Mouse (Mus musculus): ENCODE results near the gene Zfp36. TPM values are rescaled to one million over a fixed set of nuclear protein-coding genes. Genes with fewer than 3 reads are reported as not detected.

The Zfp36 gene
- polyA plus RNA-seq, 1 experiment = 70.2 TPM

- H3K4me1 ChIP-seq (ENCODE audit: control insufficient read depth, insufficient read depth, insufficient read length, low read length) = peaks cover 14% of the 10 kb centered on the region
- peak overlapping the region; percentile 97 for H3K27ac ChIP-seq (replicated peaks; ENCODE audit: low read depth, low read length)
- H3K4me3 ChIP-seq (ENCODE audit: insufficient read depth, low read depth, low read length) = peak overlapping the region; percentile 83
Measured at GRCm38 (mm10) chr7:28378066-28378690, 1.9 kb downstream of the Zfp36 start.

DNA sequence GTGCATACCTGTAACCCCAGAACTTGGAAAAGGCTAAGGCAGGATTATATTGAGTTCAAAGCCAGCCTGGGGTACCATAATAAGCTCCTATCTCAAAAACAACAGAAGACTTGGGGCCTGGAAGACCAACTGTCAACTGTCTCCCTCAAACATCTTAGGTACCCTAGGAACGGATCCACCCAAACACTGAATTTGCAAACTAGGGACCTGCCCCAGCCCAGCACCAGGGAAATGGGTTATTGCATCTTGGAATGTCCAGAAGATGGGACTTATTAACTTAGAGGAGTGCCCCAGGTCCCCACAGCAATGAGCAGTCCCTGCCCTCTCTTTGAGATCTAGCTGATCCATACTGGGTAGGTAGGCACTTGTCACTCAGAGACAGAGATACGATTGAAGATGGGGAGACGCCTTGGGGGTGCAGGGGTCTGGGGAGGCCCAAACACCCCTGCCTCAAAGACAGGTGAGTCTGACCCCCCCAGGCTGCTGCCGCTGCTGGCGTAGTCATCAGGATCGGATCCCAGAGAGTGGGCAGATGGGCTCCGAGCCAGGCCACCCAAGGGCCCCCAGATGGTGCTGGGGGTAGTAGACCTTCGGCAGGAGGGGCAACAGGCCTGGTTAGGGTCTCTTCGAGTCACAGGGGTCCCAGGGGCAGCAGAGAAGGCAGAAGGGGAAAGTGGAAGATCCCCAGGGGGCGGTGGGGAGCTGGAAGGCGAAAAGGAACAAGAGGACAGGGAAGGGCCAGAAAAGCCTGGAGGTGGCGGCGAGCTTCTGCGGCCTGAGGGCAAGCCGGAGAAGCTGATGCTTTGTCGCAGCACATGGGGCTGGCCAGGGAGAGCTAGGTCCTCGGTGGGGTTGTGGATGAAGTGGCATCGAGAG lies 2.6 kb downstream of the Zfp36 start:
- H3K27ac ChIP-seq (replicated peaks; ENCODE audit: low read depth, low read length) = peak overlapping the region; percentile 97
- peaks cover 7% of the 10 kb centered on the region for H3K4me1 ChIP-seq (ENCODE audit: control insufficient read depth, insufficient read depth, insufficient read length, low read length)
- peak overlapping the region; percentile 83 for H3K4me3 ChIP-seq (ENCODE audit: insufficient read depth, low read depth, low read length)

DNA sequence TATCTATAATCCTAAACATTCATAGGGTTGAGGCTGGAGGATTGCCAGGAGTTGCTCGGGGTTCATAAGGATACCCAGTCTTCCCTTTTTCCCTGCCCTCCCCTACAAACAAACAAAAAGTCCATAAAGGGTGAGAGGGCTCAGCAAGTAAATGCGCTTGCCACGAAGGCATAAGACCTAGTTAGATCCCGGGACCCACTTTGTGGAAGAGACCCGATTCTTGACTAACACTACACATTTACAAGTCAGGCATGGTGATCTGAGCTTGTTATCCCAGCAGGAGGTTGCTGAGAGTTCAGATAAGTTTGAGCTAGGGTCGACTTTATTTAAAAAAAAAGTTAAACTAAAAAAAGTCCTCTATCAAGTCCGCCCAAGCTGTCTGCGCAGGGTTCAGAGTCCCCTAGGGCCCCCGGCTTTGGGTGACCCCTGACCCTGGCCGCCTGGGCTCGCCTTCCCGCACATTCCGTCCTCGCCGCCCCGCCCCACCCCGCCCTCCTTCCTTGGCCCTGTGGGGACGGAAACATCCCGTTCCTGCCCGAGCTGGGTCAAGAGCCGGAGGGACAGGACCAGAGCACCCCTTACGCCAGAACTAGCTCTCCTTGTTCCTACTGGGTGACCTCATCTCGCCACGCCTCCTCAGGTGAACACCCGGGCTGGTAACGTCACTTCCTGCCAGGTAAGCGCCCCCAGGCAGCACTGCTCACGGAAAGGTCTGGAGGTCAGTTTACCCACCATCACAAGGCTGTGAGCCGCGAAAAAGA lies 3.9 kb downstream of the Zfp36 start:
- H3K27ac ChIP-seq (replicated peaks; ENCODE audit: low read depth, low read length) = peak overlapping the region; percentile 100
- H3K4me3 ChIP-seq (ENCODE audit: insufficient read depth, low read depth, low read length) = peak overlapping the region; percentile 63
- H3K4me1 ChIP-seq (ENCODE audit: control insufficient read depth, insufficient read depth, insufficient read length, low read length) = peaks cover 4% of the 10 kb centered on the region; the same call in 1 of the 2 replicates

DNA sequence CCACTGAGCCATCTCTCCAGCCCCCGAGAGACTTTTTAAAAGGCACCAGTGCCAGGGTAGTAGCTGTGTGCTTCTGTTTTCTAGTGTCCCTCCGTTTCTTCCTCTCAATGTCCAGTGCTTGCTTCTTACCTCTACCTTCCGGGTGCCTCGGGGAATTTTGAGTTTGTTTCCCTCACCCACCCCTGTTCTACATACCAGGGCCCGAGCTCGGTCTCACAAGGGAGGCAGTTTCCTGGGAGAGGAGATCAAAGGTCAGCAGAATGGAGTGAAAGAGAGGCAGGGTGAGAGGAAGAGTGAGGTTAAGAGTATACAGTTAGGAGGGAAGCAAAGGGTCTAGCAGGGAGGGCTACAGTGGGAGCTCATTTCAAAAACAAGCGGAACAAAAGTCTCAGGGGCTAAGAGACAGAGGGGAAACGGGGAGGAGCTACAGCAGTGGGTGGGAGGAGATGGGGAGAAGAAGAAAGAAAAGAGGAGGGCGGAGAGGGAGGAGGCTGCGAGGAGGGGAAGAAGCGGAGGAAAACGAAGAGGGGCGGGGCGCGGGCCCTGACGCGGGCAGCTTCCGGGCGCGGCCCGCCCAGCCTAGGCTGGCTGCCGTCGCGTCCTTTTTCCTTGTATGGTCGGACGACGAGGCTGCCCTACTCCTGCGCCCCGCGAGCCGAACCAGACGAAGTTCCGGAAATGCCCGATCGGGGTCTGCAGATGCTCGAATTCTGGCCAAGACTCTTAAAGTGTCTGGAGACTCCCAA lies 4.7 kb downstream of the Zfp36 start:
- Histone ChIP-seq H3K27ac (replicated peaks; ENCODE audit: low read depth, low read length) (peak overlapping the region; percentile 100), H3K4me1 (ENCODE audit: control insufficient read depth, insufficient read depth, insufficient read length, low read length) (peaks cover 5% of the 10 kb centered on the region; the same call in 1 of the 2 replicates), H3K4me3 (ENCODE audit: insufficient read depth, low read depth, low read length) (peak overlapping the region; percentile 63)

DNA sequence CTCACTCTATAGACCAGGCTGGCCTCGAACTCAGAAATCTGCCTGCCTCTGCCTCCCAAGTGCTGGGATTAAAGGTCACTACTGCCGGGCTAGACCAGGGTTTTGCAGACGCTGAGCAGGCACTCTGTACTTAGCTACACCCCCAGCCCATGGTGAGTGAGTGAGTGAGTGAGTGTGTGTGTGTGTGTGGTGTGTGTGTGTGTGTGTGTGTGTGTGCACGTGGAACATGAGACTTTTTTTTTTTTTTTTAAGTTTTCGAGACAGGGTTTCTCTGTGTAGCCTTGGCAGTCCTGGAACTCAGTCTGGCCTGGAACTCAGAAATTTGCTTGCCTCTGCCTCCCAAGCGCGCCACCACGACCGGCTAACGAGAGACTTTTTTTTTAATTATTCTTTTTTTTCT lies 5.4 kb downstream of the Zfp36 start:
- Histone ChIP-seq H3K4me3 (ENCODE audit: insufficient read depth, low read depth, low read length) (no peak overlapping the region), H3K4me1 (ENCODE audit: control insufficient read depth, insufficient read depth, insufficient read length, low read length) (peaks cover 6% of the 10 kb centered on the region; the same call in 1 of the 2 replicates), H3K27ac (replicated peaks; ENCODE audit: low read depth, low read length) (peak overlapping the region; percentile 100)

- Histone ChIP-seq H3K27ac (replicated peaks; ENCODE audit: low read depth, low read length) (peak overlapping the region; percentile 100), H3K4me1 (ENCODE audit: control insufficient read depth, insufficient read depth, insufficient read length, low read length) (peaks cover 6% of the 10 kb centered on the region; the same call in 1 of the 2 replicates), H3K4me3 (ENCODE audit: insufficient read depth, low read depth, low read length) (no peak overlapping the region)
Measured at GRCm38 (mm10) chr7:28373891-28374495, 6.1 kb downstream of the Zfp36 start.

DNA sequence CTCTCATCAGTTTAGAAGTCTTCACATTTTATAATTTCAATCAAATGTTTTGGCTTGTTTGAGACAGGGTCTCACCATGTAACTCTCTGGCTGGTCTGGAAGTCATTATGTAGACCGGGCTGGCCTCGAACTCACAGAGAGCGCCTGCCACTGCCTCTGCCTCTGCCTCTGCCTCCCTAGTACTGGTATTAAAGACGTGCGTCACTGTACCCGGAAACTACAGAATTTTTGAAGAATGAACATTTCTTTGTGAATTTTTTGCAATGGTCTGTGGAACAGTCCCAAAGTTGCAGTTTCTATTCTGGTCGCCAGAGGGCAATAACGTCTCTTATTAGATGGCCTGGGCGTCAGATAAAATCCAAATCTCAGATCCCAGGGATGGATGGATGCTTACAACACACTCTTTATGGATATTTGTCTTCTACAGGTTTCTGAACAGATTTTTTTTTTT lies 6.9 kb downstream of the Zfp36 start:
- Histone ChIP-seq H3K4me3 (ENCODE audit: insufficient read depth, low read depth, low read length) (peak overlapping the region; percentile 55), H3K27ac (replicated peaks; ENCODE audit: low read depth, low read length) (peak overlapping the region; percentile 85), H3K4me1 (ENCODE audit: control insufficient read depth, insufficient read depth, insufficient read length, low read length) (peaks cover 6% of the 10 kb centered on the region; the same call in 1 of the 2 replicates)

GRCm38 (mm10) chr7:28372251-28373108 lies 7.6 kb downstream of the Zfp36 start, which contains the start of gene Plekhg2:
TSS of gene Plekhg2 (minus strand) at chr7:28372599.
- Histone ChIP-seq H3K27ac (replicated peaks; ENCODE audit: low read depth, low read length) (peak within 1 kb of the TSS; percentile 96), H3K4me3 (ENCODE audit: insufficient read depth, low read depth, low read length) (peak within 1 kb of the TSS; percentile 91), H3K4me1 (ENCODE audit: control insufficient read depth, insufficient read depth, insufficient read length, low read length) (peaks cover 6% of the 10 kb centered on the region; the same call in 1 of the 2 replicates)

DNA sequence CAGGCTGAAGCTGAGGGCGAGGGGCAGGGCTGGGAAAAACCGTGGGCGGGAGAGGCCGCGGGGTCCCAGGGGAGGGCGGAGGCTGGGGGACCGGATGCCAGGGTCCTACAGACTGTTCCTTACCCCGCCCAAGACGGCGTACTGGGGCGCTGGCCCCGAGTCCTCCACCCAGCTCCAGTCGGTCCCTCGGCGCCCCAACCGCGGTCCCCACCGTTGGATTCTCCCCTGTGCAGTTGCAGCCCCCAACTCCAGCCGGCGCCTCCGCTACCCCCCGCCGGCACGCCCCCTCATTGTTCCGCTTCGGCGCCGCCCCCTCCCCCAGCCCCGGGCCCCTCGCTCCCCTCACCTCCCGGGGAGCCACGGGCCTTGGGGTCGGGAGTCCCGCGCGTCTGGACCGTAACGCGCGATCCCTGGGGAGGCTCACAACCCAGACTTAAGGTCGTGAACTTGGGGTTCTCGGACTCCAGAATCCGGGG lies 8.5 kb downstream of the Zfp36 start:
- Histone ChIP-seq H3K4me1 (ENCODE audit: control insufficient read depth, insufficient read depth, insufficient read length, low read length) (peaks cover 6% of the 10 kb centered on the region; the same call in 1 of the 2 replicates), H3K4me3 (ENCODE audit: insufficient read depth, low read depth, low read length) (peak overlapping the region; percentile 91), H3K27ac (replicated peaks; ENCODE audit: low read depth, low read length) (peak overlapping the region; percentile 96)

GRCm38 (mm10) chr7:28370977-28371513 lies 9.0 kb downstream of the Zfp36 start:
- Histone ChIP-seq H3K4me3 (ENCODE audit: insufficient read depth, low read depth, low read length) (peak overlapping the region; percentile 91), H3K27ac (replicated peaks; ENCODE audit: low read depth, low read length) (peak overlapping the region; percentile 80)

GRCm38 (mm10) chr7:28370051-28370450 lies 10.0 kb downstream of the Zfp36 start:
- no peak overlapping the region for H3K27ac ChIP-seq (replicated peaks; ENCODE audit: low read depth, low read length)
- peaks cover 6% of the 10 kb centered on the region; the same call in 1 of the 2 replicates for H3K4me1 ChIP-seq (ENCODE audit: control insufficient read depth, insufficient read depth, insufficient read length, low read length)
- peak overlapping the region; percentile 91 for H3K4me3 ChIP-seq (ENCODE audit: insufficient read depth, low read depth, low read length)

More at GRCm38 (mm10) chr7:28370977-28371513, 9.0 kb downstream of the Zfp36 start:
- peaks cover 6% of the 10 kb centered on the region; the same call in 1 of the 2 replicates for H3K4me1 ChIP-seq (ENCODE audit: control insufficient read depth, insufficient read depth, insufficient read length, low read length)

DNA sequence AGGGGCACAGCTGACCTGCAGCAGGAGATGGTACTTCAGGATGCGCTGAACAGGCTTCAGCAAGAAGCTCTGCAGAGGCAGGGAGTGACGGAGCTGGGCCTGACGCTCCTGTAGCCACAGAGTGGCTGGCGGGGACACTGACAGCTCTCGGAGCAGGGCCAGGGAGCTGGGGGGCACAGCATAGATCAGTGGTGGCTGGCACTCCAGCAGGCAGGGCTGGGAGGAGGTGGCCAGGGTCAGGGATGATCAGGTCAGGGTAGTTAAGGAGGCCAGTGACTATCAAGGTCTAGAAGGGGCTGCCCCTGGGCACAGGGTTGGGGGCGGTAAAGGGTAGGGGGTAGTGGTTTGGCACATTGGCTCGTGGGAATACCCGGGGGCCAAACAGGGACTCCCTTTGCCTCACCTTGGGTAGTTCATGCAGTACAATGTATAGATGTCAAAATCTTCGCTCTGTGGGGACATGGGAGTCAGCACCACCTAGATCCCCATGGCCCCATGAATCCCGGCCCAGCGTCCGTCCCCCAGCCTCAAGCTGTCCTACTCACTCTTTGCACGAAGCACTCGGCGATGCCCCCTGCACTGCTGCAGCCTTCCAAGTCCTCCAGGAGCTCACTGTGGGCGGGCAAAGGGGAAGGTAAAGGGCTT lies 11.7 kb downstream of the Zfp36 start:
- Histone ChIP-seq H3K4me1 (ENCODE audit: control insufficient read depth, insufficient read depth, insufficient read length, low read length) (peaks cover 6% of the 10 kb centered on the region; the same call in 1 of the 2 replicates), H3K27ac (replicated peaks; ENCODE audit: low read depth, low read length) (no peak overlapping the region), H3K4me3 (ENCODE audit: insufficient read depth, low read depth, low read length) (no peak overlapping the region)
